Mouse (Mus musculus) urinary bladder, postnatal 14 days (tissue): ENCODE measurements around the gene Parvg.

ENCODE experiments used
- DNase-seq: peaks from one replicate; pipeline ENCODE4 v3.0.0; 2021; ENCODE audit warnings: low spot score

Gene Parvg

GRCm38 (mm10) chr15:84351915-84352844 lies 28.4 kb downstream of the Parvg start:
- DNase-seq, result no peak

GRCm38 (mm10) chr15:84355081-84355480 lies 31.3 kb downstream of the Parvg start:
- no peak for DNase-seq

GRCm38 (mm10) chr15:84364746-84365145 lies 40.9 kb downstream of the Parvg start:
- no peak for DNase-seq

GRCm38 (mm10) chr15:84365675-84366381 lies 42.0 kb downstream of the Parvg start:
- no peak for DNase-seq

GRCm38 (mm10) chr15:84366574-84366989 lies 42.8 kb downstream of the Parvg start:
- DNase-seq, result no peak

GRCm38 (mm10) chr15:84367402-84367801 lies 43.6 kb downstream of the Parvg start:
- no peak for DNase-seq

- no peak for DNase-seq
These were observed 49.0 kb downstream of the Parvg start for GRCm38 (mm10) chr15:84372801-84373200.

- DNase-seq, result no peak
These were observed 54.9 kb downstream of the Parvg start for GRCm38 (mm10) chr15:84378734-84379133.

- DNase-seq, result peak; percentile 72
These were observed 56.4 kb downstream of the Parvg start for GRCm38 (mm10) chr15:84380181-84380580.

- DNase-seq, result no peak
These were observed 60.2 kb downstream of the Parvg start for GRCm38 (mm10) chr15:84384066-84384465.

- DNase-seq, result no peak
These were observed 62.3 kb downstream of the Parvg start for GRCm38 (mm10) chr15:84385995-84386565.

- no peak for DNase-seq
These were observed 64.9 kb downstream of the Parvg start for GRCm38 (mm10) chr15:84388698-84389131.

- DNase-seq, result no peak
These were observed 68.3 kb downstream of the Parvg start for GRCm38 (mm10) chr15:84392131-84392530.
